Mouse (Mus musculus) lung, adult 2 months (tissue): Measurements from ENCODE around the gene Ap1m2. TPM values are rescaled to one million over a fixed set of nuclear protein-coding genes. Genes with fewer than 3 reads are reported as not detected.
"Not testable (repeated sequence)": the region's sequence is repeated elsewhere in the genome, so short reads cannot be mapped to it uniquely, and the experiment has no call there.

Experiments
- DNase-seq: peaks from one replicate; pipeline ENCODE4 v3.0.0; 2022
- H3K4me1 ChIP-seq: fragments of 200-500 bp; 2 replicates; pipeline ENCODE4 v1.6.1; 2011; ENCODE audit warnings: low read length; ENCODE audit not compliant: control insufficient read depth, insufficient read depth
- H3K4me3 ChIP-seq: fragments of 200-500 bp; replicated peaks from 2 replicates; pipeline ENCODE3; 2011; ENCODE audit warnings: low read depth, mild to moderate bottlenecking, control low read depth, low read length; ENCODE audit errors: extremely low read depth
- CTCF ChIP-seq: fragments of 200-500 bp; IDR thresholded peaks from 2 replicates; pipeline ENCODE4 v1.5.1; 2011; ENCODE audit warnings: mild to moderate bottlenecking, low read length, control low read depth; ENCODE audit not compliant: insufficient read depth
- POLR2A ChIP-seq: fragments of 200-500 bp; IDR thresholded peaks from 2 replicates; pipeline ENCODE4 v1.6.1; 2011; ENCODE audit warnings: low read depth, mild to moderate bottlenecking, control low read depth, low read length, borderline replicate concordance; ENCODE audit errors: extremely low read depth
- WGBS: fragments of 180-500 bp; shearing (Covaris S2); methylation state at CpG from one replicate; pipeline ENCODE4 v1.1.7; 2018; 5-methylcytosine and 5-hydroxymethylcytosine counted together
- polyA plus RNA-seq: library from polyadenylated mRNA; depleted of rRNA; stranded (reverse); fragments of >200 nt; gene quantifications from 2 replicates; pipeline ENCODE4 v1.2.3, GENCODE M21; 2012

Ap1m2 gene
- polyA plus RNA-seq, 1 experiment: 33.9 TPM

DNA sequence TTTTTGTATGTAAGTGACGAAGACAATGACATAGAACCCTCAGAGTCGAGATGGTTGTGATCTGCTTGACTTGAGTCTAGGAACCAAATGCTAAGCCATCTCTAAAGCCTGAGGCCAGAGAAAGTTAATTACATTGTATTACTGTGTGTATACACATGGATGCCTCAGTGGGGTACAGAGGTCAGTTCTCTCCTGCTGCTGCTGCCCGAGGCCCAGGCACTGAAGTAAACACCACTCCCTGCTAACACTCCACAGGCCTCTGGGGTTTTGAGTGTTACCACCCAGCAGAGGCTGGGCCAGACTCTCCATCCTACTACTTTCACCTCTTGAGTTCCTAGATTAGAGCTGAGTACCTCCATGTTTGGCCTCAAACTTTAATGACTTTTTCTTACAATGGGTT lies 28.1 kb downstream of the Ap1m2 start:
- no peak for DNase-seq
- 81% methylated on average over 3 of the region's 3 CpGs for WGBS
- Histone ChIP-seq H3K4me3 (no peak overlapping the region), H3K4me1 (peaks cover 10% of the 10 kb centered on the region; the same call in 1 of the 2 replicates)
- TF ChIP-seq POLR2A (no peak), CTCF (no peak)

DNA sequence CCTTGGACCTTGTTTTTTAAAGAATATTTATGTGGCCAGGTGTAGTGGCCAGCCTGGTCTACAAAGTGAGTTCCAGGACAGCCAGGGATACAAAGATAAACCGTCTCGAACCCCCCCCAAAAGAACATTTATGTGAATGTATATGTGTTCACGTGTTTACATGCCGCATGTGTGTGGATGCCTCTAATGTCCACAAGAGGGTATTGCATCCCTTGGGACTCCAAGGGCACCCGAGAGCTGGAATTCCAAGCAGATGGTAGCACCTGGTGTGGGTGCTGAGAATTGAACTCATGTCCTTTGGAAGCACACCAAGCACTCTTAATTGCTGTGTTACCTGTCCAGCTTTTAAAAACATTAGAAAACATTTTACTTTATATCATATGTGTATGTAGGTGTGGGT lies 28.5 kb downstream of the Ap1m2 start:
- DNase-seq: no peak
- peaks cover 8% of the 10 kb centered on the region; the same call in 1 of the 2 replicates for H3K4me1 ChIP-seq
- no peak overlapping the region for H3K4me3 ChIP-seq
- WGBS: 90% methylated on average over 5 of the region's 5 CpGs
- TF ChIP-seq POLR2A (no peak), CTCF (no peak)

DNA sequence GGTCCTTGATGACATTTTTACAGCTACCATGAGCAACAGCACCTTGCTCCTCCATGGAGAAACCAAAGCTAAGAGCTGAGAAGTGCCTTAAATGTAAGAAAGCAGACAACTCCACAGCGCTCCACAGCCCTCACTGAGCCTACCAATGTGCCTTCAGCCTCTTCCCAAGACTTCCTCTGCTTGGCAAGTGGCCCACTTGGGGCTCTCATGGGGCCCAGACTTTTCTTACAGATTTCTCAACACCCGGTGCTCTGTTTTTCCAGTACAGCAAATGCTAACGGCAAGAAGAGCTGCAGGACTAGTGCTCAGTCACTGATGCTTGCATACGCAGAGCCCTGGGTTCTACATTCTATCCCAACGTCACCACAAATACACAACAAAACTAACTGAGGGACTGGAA lies 34.4 kb downstream of the Ap1m2 start:
- DNase-seq: no peak
- TF ChIP-seq POLR2A: no peak
- no peak for TF ChIP-seq CTCF
- Histone ChIP-seq H3K4me3 (no peak overlapping the region), H3K4me1 (no peaks in the 10 kb centered on the region)
- 75% methylated on average over 5 of the region's 5 CpGs for WGBS

DNA sequence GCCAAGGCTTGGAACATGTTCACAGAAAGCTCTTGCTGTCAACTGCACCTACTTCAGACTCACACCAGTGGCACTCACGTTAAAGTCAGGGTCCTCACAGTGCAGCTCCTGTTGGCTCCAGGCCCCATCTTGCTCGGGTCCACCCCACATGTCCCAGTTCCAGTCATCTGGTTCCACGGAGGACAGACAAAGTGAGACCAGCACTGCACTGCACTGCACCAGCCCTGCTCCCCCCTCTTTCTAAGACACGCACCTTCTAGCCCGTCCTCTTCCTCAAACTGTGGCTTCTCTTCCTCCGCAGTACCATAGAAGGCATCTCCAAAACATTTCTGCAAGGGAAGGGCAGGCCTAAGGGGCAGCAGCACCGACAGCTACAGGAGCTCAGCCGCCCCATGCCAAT lies 35.8 kb downstream of the Ap1m2 start:
- no peak for DNase-seq
- Histone ChIP-seq H3K4me3 (no peak overlapping the region), H3K4me1 (no peaks in the 10 kb centered on the region)
- 81% methylated on average over 8 of the region's 8 CpGs for WGBS
- TF ChIP-seq CTCF: no peak
- TF ChIP-seq POLR2A: no peak

DNA sequence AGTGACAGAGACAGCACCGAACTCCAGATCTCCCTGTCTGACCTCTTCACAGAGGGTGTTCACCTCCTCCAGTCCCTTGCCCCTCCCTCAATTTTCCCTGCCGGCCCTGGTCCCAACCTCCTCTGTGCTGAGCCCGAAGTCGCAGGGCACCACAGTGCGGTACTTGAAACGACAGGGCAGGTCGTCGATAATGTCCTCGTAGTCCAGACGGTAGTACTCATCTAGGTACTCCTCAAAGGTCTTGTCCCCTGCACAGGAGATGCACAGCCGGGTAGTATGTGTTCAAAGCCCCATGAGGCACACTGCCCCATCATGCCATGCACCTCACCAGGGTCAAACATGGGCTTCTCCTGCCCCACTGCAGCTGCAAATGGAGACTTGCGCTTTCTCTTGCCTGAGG lies 36.4 kb downstream of the Ap1m2 start:
- DNase-seq: no peak
- 86% methylated on average over 12 of the region's 12 CpGs for WGBS
- TF ChIP-seq POLR2A (no peak), CTCF (no peak)

DNA sequence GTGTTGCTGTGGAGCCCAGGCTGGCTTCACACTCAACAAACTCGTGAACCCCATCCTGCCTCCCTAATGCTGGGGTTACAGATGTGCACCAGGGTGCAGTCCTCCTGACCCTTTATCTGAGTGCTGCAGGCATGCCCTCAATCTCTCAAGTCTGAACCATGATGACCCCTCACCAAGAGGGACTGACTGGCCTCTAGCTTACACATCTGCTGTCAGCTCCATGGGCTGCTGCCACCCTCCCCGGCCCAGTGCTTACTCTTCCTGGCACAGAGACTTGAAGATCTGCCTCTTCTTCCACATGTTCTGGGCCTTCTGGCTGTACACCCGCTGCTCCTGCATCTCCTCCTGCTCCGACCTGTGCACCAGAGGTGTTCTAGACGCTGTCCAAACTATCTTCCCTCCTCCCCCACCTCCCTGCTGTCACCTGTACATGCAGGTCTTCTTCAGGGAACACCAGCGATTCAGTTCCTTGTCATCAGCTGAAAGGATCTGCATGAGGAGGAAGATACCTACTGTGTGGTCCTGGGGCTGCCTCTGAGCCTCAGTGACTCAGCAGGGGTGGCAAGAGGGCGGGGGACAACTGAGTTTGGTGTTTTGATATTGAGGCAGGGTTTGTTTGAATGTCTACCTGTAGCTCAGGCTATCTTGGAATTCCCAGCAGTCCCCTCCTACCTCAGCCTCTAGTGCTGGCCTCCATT lies 37.0 kb downstream of the Ap1m2 start:
- 78% methylated on average over 7 of the region's 7 CpGs for WGBS
- no peak overlapping the region for H3K4me3 ChIP-seq
- no peak for TF ChIP-seq CTCF
- TF ChIP-seq POLR2A: no peak
- H3K4me1 ChIP-seq: no peaks in the 10 kb centered on the region
- DNase-seq: no peak

More for the DNA sequence above, 36.4 kb downstream of the Ap1m2 start:
- Histone ChIP-seq H3K4me1 (no peaks in the 10 kb centered on the region), H3K4me3 (no peak overlapping the region)

DNA sequence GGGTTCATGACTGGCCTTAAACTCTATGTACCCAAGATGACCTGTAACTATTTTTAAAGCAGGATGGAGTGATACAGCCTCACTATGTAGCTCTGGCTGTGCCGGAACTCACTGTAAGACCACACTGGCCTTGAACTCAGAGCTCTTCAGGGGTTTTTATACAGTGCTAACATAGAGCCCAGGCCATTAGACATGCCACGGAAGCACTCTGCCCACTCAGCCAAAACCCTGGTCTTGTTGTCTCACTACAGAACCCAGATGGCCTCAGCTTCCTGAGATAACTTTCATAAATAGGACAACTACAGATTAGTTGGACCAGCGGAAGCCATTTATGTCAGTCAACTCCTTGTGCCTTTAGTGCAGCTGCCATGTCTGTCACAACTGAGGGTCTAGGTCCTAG lies 37.8 kb downstream of the Ap1m2 start:
- no peak for TF ChIP-seq CTCF
- no peak for TF ChIP-seq POLR2A
- DNase-seq: no peak
- no peak overlapping the region for H3K4me3 ChIP-seq
- 77% methylated on average over 3 of the region's 3 CpGs for WGBS
- H3K4me1 ChIP-seq: no peaks in the 10 kb centered on the region

DNA sequence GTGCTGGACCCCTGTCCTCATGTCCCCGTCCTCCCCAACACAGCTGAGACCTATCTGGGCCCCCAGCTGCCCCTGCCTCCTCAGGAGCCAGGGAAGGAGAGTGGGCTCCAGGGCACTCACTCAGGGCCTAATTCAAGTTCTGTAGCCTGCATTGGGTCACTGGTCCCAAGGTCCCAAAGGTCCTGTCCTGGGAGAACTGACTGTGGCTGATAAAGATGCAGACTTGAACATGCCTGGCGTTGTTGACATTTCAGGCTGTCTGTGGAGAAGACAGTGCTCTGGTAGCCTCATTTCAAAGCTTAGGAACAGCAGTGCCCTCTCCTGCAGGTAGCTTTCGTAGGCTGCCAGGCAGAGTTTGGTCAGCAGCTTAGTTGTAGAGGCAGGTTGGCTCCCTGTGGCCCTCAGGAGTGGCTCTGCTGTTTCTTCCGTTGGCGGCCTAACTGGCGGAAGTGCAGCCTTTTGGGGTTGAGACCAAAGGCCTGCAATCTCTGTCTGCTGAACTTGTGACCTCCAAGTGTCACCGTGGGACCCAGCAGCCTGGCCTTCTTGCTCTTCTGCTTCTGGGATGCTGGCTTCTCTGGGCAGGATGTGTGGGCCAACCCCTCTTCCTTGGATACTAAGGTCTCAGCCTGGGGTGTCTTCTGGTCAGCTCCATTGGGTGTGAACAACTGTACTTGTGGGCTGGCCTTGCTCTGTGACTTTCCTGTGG lies 38.5 kb downstream of the Ap1m2 start:
- DNase-seq: no peak
- TF ChIP-seq POLR2A: no peak
- Histone ChIP-seq H3K4me1 (no peaks in the 10 kb centered on the region), H3K4me3 (no peak overlapping the region)
- whole genome bisulfite sequencing: 69% methylated on average over 7 of the region's 7 CpGs

DNA sequence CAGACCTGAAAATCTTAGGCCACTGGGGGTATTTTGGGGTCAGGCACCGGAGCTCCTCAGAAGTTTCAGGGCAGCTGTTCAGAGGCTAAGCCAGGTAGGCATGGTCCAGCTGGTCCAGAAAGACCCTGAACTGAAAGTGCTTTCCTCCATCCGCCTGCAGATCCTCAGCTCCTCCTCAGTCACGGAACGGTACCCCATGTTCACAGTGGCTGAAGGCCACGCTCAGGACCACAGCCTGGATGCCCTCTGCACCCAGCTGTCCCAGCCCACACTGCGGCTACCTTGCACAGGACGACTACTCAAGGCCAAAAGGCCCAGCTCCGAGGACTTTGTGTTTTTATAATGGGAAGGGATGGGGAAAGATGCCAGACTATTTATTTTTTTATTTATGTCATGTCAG lies 39.0 kb downstream of the Ap1m2 start:
- TF ChIP-seq CTCF (no peak), POLR2A (no peak)
- 77% methylated on average over 8 of the region's 8 CpGs for WGBS
- DNase-seq: no peak
- no peak overlapping the region for H3K4me3 ChIP-seq
- no peaks in the 10 kb centered on the region for H3K4me1 ChIP-seq

DNA sequence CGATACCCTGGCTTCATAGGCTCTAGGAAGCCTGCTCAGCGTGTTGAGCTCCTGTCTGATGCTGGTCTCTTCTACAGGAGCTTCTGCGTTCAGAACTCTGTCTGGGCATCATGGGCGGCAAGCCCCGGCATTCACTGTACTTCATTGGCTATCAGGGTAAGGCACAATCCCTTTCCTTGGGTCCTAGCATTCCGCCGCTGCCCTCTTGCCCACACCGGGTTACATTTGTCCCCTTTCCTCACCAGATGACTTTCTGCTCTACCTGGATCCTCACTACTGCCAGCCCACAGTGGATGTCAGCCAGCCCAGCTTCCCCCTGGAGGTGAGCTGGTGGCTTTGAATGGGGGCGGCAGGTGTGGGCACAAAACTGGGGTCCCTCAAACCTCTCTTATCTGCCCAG lies 39.7 kb downstream of the Ap1m2 start:
- Histone ChIP-seq H3K4me1 (no peaks in the 10 kb centered on the region), H3K4me3 (no peak overlapping the region)
- DNase-seq: no peak
- TF ChIP-seq POLR2A (no peak), CTCF (no peak)
- 89% methylated on average over 9 of the region's 9 CpGs for WGBS

DNA sequence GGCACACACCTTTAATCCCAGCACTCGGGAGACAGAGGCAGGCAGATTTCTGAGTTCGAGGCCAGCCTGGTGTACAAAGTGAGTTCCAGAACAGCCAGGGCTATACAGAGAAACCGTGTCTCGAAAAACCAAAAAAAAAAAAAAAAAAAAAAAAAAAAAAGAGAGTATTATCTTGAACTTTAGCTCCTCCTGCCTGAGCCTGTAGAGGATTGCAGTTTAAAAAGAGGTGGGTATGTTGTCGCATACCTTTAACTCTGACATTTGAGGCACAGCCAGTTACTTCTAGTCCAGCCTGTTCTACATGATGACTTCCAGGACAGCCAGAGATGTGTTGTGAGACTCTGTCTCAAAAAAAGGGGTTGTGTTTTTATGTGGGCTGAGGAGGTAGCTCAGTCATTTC lies 42.5 kb downstream of the Ap1m2 start:
- not testable (repeated sequence) for H3K4me1 ChIP-seq, DNase-seq, H3K4me3 ChIP-seq
- 72% methylated on average over 5 of the region's 5 CpGs for WGBS
